Mouse (Mus musculus): ENCODE data around the gene Lmf2. TPM values are rescaled to one million over a fixed set of nuclear protein-coding genes. Genes with fewer than 3 reads are reported as not detected.

Lmf2 gene
- polyA plus RNA-seq, 1 experiment from 2014 or later: 47.8 TPM

- Histone ChIP-seq H3K9ac (ENCODE audit: low read depth, low read length) (no peak overlapping the region), H3K27me3 (replicated peaks; ENCODE audit: control insufficient read depth, insufficient read depth, low read length) (no peaks in the 10 kb centered on the region), H3K9me3 (ENCODE audit: control insufficient read depth, low read length) (no peaks in the 10 kb centered on the region), H3K4me1 (ENCODE audit: control insufficient read depth, insufficient read depth, low read length) (no peaks in the 10 kb centered on the region), H3K27ac (replicated peaks; ENCODE audit: low read depth, low read length) (no peak overlapping the region), H3K36me3 (ENCODE audit: control insufficient read depth, insufficient read depth, low read length) (no peaks in the 10 kb centered on the region), H3K4me2 (ENCODE audit: low read depth, low read length) (no peak overlapping the region), H3K4me3 (ENCODE audit: low read depth, low read length) (no peak overlapping the region)
- 79% methylated on average over 3 of the region's 3 CpGs for WGBS
- ATAC-seq (ENCODE audit: low read depth) (no peak), DNase-seq (ENCODE audit: low spot score) (no peak)
These were observed 15.3 kb downstream of the Lmf2 start for GRCm38 (mm10) chr15:89340136-89340535.

GRCm38 (mm10) chr15:89339696-89340095 is 15.8 kb downstream of the Lmf2 start:
- H3K4me3 ChIP-seq (ENCODE audit: low read depth, low read length): no peak overlapping the region
- H3K4me1 ChIP-seq (ENCODE audit: control insufficient read depth, insufficient read depth, low read length): no peaks in the 10 kb centered on the region
- WGBS: 94% methylated on average over 2 of the region's 2 CpGs
- H3K27me3 ChIP-seq (replicated peaks; ENCODE audit: control insufficient read depth, insufficient read depth, low read length): no peaks in the 10 kb centered on the region
- H3K9ac ChIP-seq (ENCODE audit: low read depth, low read length): no peak overlapping the region
- no peaks in the 10 kb centered on the region for H3K36me3 ChIP-seq (ENCODE audit: control insufficient read depth, insufficient read depth, low read length)
- DNase-seq (ENCODE audit: low spot score): no peak
- H3K4me2 ChIP-seq (ENCODE audit: low read depth, low read length): no peak overlapping the region
- H3K27ac ChIP-seq (replicated peaks; ENCODE audit: low read depth, low read length): no peak overlapping the region
- no peak for ATAC-seq (ENCODE audit: low read depth)
- H3K9me3 ChIP-seq (ENCODE audit: control insufficient read depth, low read length): no peaks in the 10 kb centered on the region

- Histone ChIP-seq H3K4me3 (ENCODE audit: low read depth, low read length) (no peak overlapping the region), H3K9me3 (ENCODE audit: control insufficient read depth, low read length) (no peaks in the 10 kb centered on the region), H3K9ac (ENCODE audit: low read depth, low read length) (no peak overlapping the region), H3K4me1 (ENCODE audit: control insufficient read depth, insufficient read depth, low read length) (no peaks in the 10 kb centered on the region), H3K36me3 (ENCODE audit: control insufficient read depth, insufficient read depth, low read length) (no peaks in the 10 kb centered on the region), H3K27me3 (replicated peaks; ENCODE audit: control insufficient read depth, insufficient read depth, low read length) (no peaks in the 10 kb centered on the region), H3K4me2 (ENCODE audit: low read depth, low read length) (no peak overlapping the region), H3K27ac (replicated peaks; ENCODE audit: low read depth, low read length) (no peak overlapping the region)
- WGBS: 86% methylated on average over 14 of the region's 14 CpGs
- ATAC-seq (ENCODE audit: low read depth) (no peak), DNase-seq (ENCODE audit: low spot score) (no peak)
These were observed 19.0 kb downstream of the Lmf2 start for GRCm38 (mm10) chr15:89336422-89336821.

- no peaks in the 10 kb centered on the region for H3K9me3 ChIP-seq (ENCODE audit: control insufficient read depth, low read length)
- ATAC-seq (ENCODE audit: low read depth): no peak
These were observed 20.5 kb downstream of the Lmf2 start for GRCm38 (mm10) chr15:89334774-89335537.

GRCm38 (mm10) chr15:89334271-89334670 is 21.2 kb downstream of the Lmf2 start, which contains the start of gene Miox:
TSS of gene Miox (plus strand) at chr15:89334398.
- DNase-seq (ENCODE audit: low spot score) (no peak), ATAC-seq (ENCODE audit: low read depth) (no peak)
- Histone ChIP-seq H3K9me3 (ENCODE audit: control insufficient read depth, low read length) (no peaks in the 10 kb centered on the region), H3K4me1 (ENCODE audit: control insufficient read depth, insufficient read depth, low read length) (no peaks in the 10 kb centered on the region), H3K27ac (replicated peaks; ENCODE audit: low read depth, low read length) (no peak within 1 kb of the TSS), H3K4me2 (ENCODE audit: low read depth, low read length) (no peak within 1 kb of the TSS), H3K27me3 (replicated peaks; ENCODE audit: control insufficient read depth, insufficient read depth, low read length) (no peaks in the 10 kb centered on the region), H3K4me3 (ENCODE audit: low read depth, low read length) (no peak within 1 kb of the TSS), H3K9ac (ENCODE audit: low read depth, low read length) (no peak within 1 kb of the TSS), H3K36me3 (ENCODE audit: control insufficient read depth, insufficient read depth, low read length) (no peaks in the 10 kb centered on the region)
- WGBS: 83% methylated on average over 7 of the region's 7 CpGs

More at GRCm38 (mm10) chr15:89334774-89335537, 20.5 kb downstream of the Lmf2 start:
- WGBS: 79% methylated on average over 17 of the region's 17 CpGs
- H3K36me3 ChIP-seq (ENCODE audit: control insufficient read depth, insufficient read depth, low read length): no peaks in the 10 kb centered on the region
- no peak overlapping the region for H3K27ac ChIP-seq (replicated peaks; ENCODE audit: low read depth, low read length)
- no peaks in the 10 kb centered on the region for H3K4me1 ChIP-seq (ENCODE audit: control insufficient read depth, insufficient read depth, low read length)
- H3K4me3 ChIP-seq (ENCODE audit: low read depth, low read length): no peak overlapping the region
- DNase-seq (ENCODE audit: low spot score): no peak
- no peak overlapping the region for H3K9ac ChIP-seq (ENCODE audit: low read depth, low read length)
- H3K4me2 ChIP-seq (ENCODE audit: low read depth, low read length): no peak overlapping the region
- no peaks in the 10 kb centered on the region for H3K27me3 ChIP-seq (replicated peaks; ENCODE audit: control insufficient read depth, insufficient read depth, low read length)

GRCm38 (mm10) chr15:89326441-89326840 is 29.0 kb downstream of the Lmf2 start:
- Histone ChIP-seq H3K27me3 (replicated peaks; ENCODE audit: control insufficient read depth, insufficient read depth, low read length) (peaks cover 7% of the 10 kb centered on the region), H3K4me3 (ENCODE audit: low read depth, low read length) (no peak overlapping the region), H3K36me3 (ENCODE audit: control insufficient read depth, insufficient read depth, low read length) (no peaks in the 10 kb centered on the region), H3K4me1 (ENCODE audit: control insufficient read depth, insufficient read depth, low read length) (peaks cover 8% of the 10 kb centered on the region; the same call in 1 of the 2 replicates), H3K4me2 (ENCODE audit: low read depth, low read length) (no peak overlapping the region), H3K9ac (ENCODE audit: low read depth, low read length) (no peak overlapping the region), H3K27ac (replicated peaks; ENCODE audit: low read depth, low read length) (no peak overlapping the region), H3K9me3 (ENCODE audit: control insufficient read depth, low read length) (no peaks in the 10 kb centered on the region)
- DNase-seq (ENCODE audit: low spot score) (no peak), ATAC-seq (ENCODE audit: low read depth) (no peak)
- 56% methylated on average over 3 of the region's 5 CpGs for WGBS

- DNase-seq (ENCODE audit: low spot score): no peak
- Histone ChIP-seq H3K4me3 (ENCODE audit: low read depth, low read length) (no peak overlapping the region), H3K27ac (replicated peaks; ENCODE audit: low read depth, low read length) (no peak overlapping the region), H3K9ac (ENCODE audit: low read depth, low read length) (no peak overlapping the region), H3K27me3 (replicated peaks; ENCODE audit: control insufficient read depth, insufficient read depth, low read length) (peaks cover 7% of the 10 kb centered on the region), H3K4me1 (ENCODE audit: control insufficient read depth, insufficient read depth, low read length) (peaks cover 8% of the 10 kb centered on the region; the same call in 1 of the 2 replicates), H3K4me2 (ENCODE audit: low read depth, low read length) (no peak overlapping the region), H3K36me3 (ENCODE audit: control insufficient read depth, insufficient read depth, low read length) (no peaks in the 10 kb centered on the region), H3K9me3 (ENCODE audit: control insufficient read depth, low read length) (no peaks in the 10 kb centered on the region)
- no peak for ATAC-seq (ENCODE audit: low read depth)
- 91% methylated on average over 4 of the region's 4 CpGs for WGBS
These were observed 31.8 kb downstream of the Lmf2 start for GRCm38 (mm10) chr15:89323656-89324055.

GRCm38 (mm10) chr15:89322670-89323522 is 32.6 kb downstream of the Lmf2 start, which contains the start of gene Adm2:
TSS of gene Adm2 (plus strand) at chr15:89322720.
- 11% methylated on average over 24 of the region's 26 CpGs for WGBS
- DNase-seq (ENCODE audit: low spot score) (no peak), ATAC-seq (ENCODE audit: low read depth) (no peak)
- Histone ChIP-seq H3K9me3 (ENCODE audit: control insufficient read depth, low read length) (no peaks in the 10 kb centered on the region), H3K27ac (replicated peaks; ENCODE audit: low read depth, low read length) (no peak within 1 kb of the TSS), H3K4me1 (ENCODE audit: control insufficient read depth, insufficient read depth, low read length) (peaks cover 8% of the 10 kb centered on the region; the same call in 1 of the 2 replicates), H3K36me3 (ENCODE audit: control insufficient read depth, insufficient read depth, low read length) (no peaks in the 10 kb centered on the region), H3K4me2 (ENCODE audit: low read depth, low read length) (peak within 1 kb of the TSS; percentile 50), H3K4me3 (ENCODE audit: low read depth, low read length) (peak within 1 kb of the TSS; percentile 23), H3K9ac (ENCODE audit: low read depth, low read length) (no peak within 1 kb of the TSS), H3K27me3 (replicated peaks; ENCODE audit: control insufficient read depth, insufficient read depth, low read length) (peaks cover 7% of the 10 kb centered on the region)
